Mouse (Mus musculus): ENCODE data around the gene Pdf. TPM values are rescaled to one million over a fixed set of nuclear protein-coding genes. Genes with fewer than 3 reads are reported as not detected.
"Not testable (repeated sequence)": the region's sequence is repeated elsewhere in the genome, so short reads cannot be mapped to it uniquely, and the experiment has no call there.

Gene Pdf
- total RNA-seq, 4 experiments from 2014 or later = 64.2 to 73.1 (median 71.8) TPM

GRCm38 (mm10) chr8:107035641-107036040 lies 12.8 kb downstream of the Pdf start:
- DNase-seq = no peak

- DNase-seq = not testable (repeated sequence)
These were observed 14.8 kb downstream of the Pdf start for GRCm38 (mm10) chr8:107033609-107034008.

DNA sequence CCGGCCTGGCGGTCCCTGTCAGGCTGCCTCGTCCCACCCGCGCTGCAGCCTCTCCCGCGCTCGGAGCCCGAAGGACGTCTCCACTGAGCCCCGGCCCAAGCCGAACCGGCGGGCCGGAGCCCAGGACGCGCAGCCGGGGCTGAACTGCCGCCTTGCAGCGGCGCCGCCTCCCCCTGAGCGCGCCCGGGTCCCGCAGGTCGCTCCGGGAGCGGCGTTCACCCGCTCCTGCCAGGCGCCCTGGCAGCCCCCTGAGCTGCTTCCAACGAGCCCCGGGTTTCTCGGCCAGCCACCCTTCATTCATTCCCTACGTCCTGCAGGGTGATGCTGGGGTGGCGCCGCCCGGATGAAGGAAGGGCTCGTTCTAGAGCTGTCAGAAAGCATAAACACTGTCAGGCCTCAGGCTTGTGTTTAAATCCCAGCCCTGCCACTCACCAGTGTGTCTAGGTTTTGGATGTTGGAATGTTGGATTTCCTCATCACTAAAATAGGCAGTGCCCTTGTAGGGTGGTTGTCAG lies 16.8 kb downstream of the Pdf start:
- DNase-seq = no peak

GRCm38 (mm10) chr8:107030650-107031576 lies 17.5 kb downstream of the Pdf start, which contains the start of gene Vps4a:
Gene Vps4a (plus strand): TSS chr8:107031222.
- peak; percentile 95 for DNase-seq

DNA sequence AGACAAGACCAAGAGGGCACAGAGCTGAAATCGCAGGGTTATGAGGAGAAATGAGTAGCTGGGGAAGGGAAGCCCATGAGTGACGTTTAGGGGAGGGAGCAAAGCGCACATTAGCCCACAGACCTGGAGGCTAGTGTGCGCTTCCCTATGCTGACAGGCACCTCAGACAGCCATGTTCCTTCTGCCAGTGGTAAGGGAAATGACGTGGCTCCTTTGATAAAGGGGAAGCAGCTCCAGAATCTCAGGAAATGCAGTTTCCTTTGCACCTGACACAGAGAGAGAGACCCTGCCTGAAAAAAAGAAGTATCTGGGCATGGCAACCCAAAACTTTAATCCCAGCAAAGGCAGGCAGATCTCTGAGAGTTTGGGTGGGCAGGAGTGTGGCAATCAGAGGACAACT lies 18.4 kb downstream of the Pdf start:
- no peak for DNase-seq

DNA sequence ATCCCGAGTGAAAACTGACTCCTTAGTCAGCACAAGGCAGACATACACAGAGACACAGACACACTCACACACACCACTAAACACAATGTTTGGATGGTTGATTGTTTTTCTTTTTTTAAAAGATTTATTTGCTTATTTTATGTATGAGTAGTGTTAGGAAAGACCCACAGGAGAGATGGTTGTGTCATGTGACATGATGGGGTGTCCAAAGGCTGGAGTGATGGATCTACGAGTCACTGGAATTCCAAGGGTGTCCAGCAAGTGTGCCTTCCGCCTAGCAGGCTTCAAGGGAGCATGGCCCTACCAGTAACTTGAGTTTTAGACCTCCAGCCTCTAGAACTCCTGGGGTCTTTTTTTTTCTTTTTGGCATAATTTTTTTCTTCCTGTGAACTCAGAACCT lies 19.1 kb downstream of the Pdf start:
- DNase-seq = no peak

DNA sequence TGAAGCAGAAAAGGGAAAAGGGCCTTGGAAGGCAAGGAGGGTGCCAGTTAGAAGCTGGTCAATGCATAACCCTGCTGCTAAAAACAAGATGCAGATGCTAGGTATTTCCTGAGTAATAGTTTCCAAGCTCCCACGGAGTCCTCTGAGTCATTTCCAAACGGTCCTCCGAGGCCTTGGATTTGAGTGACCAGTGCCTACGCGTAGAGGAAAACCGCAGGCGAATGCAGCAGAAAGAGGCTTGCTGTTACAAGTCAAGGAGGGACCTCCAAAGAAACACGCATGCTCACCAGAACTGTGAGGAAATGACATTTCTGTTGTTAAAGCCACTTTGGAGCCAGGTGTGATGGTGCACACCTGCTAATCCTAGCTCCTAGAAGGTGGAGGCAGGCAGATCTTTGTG lies 24.9 kb downstream of the Pdf start:
- DNase-seq = peak; percentile 82

- DNase-seq = no peak
These were observed 33.5 kb downstream of the Pdf start for GRCm38 (mm10) chr8:107014915-107015314.

GRCm38 (mm10) chr8:107012666-107013065 lies 35.7 kb downstream of the Pdf start:
- no peak for DNase-seq

- DNase-seq = no peak
These were observed 40.6 kb downstream of the Pdf start for GRCm38 (mm10) chr8:107007795-107008194.

DNA sequence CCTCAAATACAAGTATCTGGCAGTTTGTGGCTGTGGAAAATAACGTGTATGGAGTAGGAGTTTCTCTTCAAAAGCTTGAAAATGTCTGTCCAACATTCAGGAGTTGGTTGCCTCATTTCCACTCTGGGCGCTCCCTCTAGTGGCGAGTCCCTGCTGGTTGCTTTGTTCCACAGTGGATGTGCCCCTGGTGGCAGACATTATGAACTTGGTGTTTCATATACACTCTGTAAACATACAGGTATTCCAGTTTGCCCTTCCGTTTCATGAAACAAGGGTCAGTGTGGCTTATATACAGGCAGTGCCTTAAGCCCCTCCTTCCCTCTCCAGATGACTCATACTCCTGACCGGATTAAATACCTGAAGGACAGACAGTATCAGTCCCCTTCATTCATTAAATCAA lies 45.9 kb downstream of the Pdf start:
- DNase-seq = peak; percentile 79

DNA sequence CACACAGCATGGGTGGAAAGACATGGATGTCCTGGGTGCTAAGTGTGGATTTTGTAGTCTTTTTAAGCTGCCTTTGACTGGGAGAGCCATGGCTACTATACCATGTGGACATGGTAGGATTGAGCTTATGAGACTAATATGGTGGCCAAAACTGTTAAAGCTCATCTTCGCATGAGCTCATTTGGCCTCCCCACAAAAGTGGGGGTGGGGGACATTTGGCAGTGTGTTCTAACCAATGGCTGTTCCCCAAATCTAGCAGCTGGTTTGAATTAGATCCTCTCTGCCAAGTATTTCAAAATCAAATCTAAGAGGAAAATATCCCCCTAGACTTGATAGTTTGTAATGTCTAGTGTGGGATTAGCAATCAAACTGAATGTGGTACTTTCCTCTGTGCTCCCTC lies 49.3 kb downstream of the Pdf start:
- no peak for DNase-seq

GRCm38 (mm10) chr8:106997416-106997815 lies 51.0 kb downstream of the Pdf start:
- DNase-seq = no peak

DNA sequence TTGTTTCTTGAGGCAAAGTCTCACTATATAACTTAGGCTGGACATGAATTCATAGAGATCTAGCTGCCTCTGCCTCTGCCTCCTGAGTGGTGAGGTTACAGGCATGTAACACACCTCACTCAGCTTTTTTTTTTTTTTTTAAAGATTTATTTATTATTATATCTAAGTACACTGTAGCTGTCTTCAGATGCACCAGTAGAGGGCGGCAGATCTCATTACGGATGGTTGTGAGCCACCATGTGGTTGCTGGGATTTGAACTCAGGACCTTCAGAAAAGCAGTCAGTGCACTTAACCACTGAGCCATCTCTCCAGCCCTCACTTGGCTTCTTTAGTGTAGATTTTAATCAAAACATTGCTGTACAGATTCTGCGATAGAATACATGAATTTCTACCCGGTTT lies 52.1 kb downstream of the Pdf start:
- not testable (repeated sequence) for DNase-seq

Small RNA genes lying within 50 kb of the gene (microRNA-seq; reads per million reads assigned to microRNA genes)
- gene Mir7075 = 0.67 to 0.88 reads per million in 2 experiments

Other genes with a start within 250 kb of the Pdf start
- gene Has3, start 178.4 kb downstream of the Pdf start, total RNA-seq (2022) = under 1 TPM; 0.14 to 0.62 (median 0.56) TPM
- 10 to 100 TPM; 38.8 to 43.1 (median 42.6) TPM for gene Utp4, start 155.0 kb downstream of the Pdf start, total RNA-seq (2022)
- gene Sntb2, start 112.9 kb downstream of the Pdf start, total RNA-seq (2022) = 10 to 100 TPM; 36.2 to 42.9 (median 38.8) TPM
- 100 to 1,000 TPM in 3 of 4 experiments, 10 to 100 TPM in 1; 98.3 to 108 (median 103) TPM for gene Vps4a, start 17.4 kb downstream of the Pdf start, total RNA-seq (2022)
- gene Cog8, start 8.1 kb upstream of the Pdf start, total RNA-seq (2022) = 10 to 100 TPM; 41.1 to 46.6 (median 44.1) TPM
- gene Nip7, start 8.3 kb upstream of the Pdf start, total RNA-seq (2022) = 10 to 100 TPM; 46.5 to 53.0 (median 48.8) TPM
- not detected for gene Tmed6, start 17.0 kb upstream of the Pdf start, total RNA-seq (2022)
- 10 to 100 TPM; 20.6 to 38.9 (median 30.3) TPM for gene Terf2, start 47.9 kb upstream of the Pdf start, total RNA-seq (2022)
- gene Cyb5b, start 102.0 kb upstream of the Pdf start, total RNA-seq (2022) = 100 to 1,000 TPM; 398 to 743 (median 524) TPM
- gene Nfat5, start 244.9 kb upstream of the Pdf start, total RNA-seq (2022) = 100 to 1,000 TPM; 130 to 228 (median 173) TPM